Mouse (Mus musculus) cerebellum, adult 2 months (tissue): ENCODE data around the gene Twsg1.

Experiments
- CTCF ChIP-seq: fragments of 200-500 bp; IDR thresholded peaks from 2 replicates; pipeline ENCODE4 v1.5.1; 2011; ENCODE audit warnings: low read depth, mild to moderate bottlenecking, control low read depth, low read length, moderate library complexity, borderline replicate concordance; ENCODE audit not compliant: insufficient read depth
- POLR2A ChIP-seq: fragments of 200-500 bp; IDR thresholded peaks from 2 replicates; pipeline ENCODE4 v1.6.1; 2011; ENCODE audit warnings: low read length, control low read depth, borderline replicate concordance; ENCODE audit not compliant: insufficient read depth

- TF ChIP-seq POLR2A (peak; percentile 19; the same call in 1 of the 2 replicates), CTCF (no peak)
Measured at GRCm38 (mm10) chr17:65947307-65947706, 3.7 kb downstream of the Twsg1 start.
